Mouse (Mus musculus) heart, adult 8-10 months (tissue): ENCODE results near the gene Raf1. TPM values are rescaled to one million over a fixed set of nuclear protein-coding genes. Genes with fewer than 3 reads are reported as not detected.

Source experiments
- DNase-seq: peaks from one replicate; pipeline ENCODE4 v3.0.0; 2022; ENCODE audit warnings: low spot score
- total RNA-seq, 4 experiments: library from RNA; stranded (reverse); gene quantifications; 2 replicates each; pipeline ENCODE4 v1.2.4; 2022

Raf1 gene
- total RNA-seq, 4 experiments from 2014 or later = 97.6 to 104 (median 102) TPM

DNA sequence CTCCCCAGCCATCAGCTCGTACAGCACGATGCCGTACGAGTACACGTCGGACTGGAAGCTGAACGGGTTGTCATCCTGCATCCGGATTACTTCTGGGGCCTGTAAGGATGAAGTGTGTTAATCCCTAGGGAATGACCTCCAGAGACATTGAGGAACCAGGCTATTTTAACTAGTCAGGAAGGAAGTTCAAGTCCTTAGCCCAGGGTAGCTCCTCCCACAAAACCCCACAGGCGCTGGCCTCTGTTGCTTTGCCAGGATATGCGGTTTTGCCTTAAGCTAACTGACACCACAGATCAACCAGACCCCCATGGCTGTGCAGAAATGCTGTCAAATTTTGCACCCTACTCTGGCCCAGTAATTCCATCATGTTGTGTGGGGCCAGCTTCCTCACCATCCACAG is 56.6 kb downstream of the Raf1 start:
- DNase-seq = peak; percentile 46

DNA sequence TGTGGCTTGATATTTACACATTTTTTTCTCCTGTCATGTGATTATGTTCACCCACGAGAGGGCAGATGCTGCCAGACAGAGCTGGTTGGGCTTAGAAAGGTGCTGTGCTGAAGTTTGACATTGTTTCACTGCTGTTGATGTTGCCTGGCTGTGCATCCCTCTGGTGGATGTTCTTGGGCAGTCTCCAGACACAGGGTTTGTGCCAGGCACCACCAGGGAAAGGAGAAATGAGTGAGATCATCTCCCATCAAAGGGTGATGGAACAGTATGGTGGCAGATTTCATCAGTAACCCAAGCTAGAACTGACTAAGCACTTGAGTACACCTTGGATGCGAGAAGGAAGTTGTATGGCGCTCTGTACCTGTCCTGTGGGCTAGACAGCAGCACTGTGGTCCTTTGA is 60.5 kb downstream of the Raf1 start:
- DNase-seq = no peak

DNA sequence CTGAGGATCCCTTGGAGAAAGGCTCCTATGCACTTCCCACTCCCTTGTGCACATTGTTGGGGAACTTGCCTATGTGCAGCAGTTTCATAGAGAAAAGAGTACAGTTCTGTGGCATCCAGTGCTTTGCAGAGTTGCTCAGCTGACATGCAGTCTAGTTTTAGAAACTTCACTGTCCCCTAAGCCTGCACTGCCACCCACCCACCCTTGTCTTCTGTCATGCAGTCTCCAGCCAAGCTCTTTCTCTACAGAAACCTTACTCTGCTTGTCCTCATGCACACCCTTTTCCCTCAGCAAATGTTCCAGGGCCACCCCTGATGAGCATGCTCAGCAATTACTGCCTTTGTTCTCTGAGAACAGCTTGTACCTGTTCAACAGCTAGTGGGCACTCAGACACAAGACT is 62.6 kb downstream of the Raf1 start:
- no peak for DNase-seq

DNA sequence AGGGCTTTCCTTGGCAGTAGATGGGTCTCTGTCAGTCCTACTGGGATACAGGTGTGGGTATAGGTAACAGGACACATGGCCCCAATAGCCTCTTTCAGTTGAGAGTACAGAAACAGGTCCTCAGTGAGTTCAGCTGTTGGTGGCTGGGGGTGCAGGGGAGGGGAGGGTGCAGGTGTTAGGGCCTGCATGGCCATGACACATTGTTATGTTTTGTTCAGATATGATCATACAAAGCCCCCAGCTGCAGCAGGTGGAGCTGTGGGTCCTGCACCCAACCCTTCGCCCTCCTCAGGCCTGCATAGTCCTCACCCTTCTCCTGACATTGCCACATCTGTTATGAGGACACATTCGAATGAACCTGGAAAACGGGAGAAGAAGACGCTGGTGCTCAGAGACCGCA is 66.1 kb downstream of the Raf1 start:
- no peak for DNase-seq

DNA sequence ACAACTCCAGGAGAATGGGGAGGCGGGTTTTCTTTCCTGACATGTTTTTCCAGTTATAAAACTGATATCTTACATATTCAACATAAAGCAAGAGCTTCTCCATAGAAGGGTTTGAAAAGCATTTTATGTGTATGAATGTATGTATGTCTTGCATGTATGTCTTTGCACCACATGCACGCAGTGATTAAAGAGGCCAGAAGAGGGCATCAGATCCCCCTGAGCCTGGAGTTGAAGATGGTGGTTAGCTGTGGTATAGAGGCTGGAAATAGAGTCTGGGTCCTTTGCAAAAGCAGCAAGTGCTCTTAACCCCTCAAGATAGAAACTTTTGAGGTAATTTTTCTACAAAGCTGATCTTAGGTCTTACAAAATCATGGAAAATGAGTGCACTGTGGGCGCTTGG is 67.3 kb downstream of the Raf1 start:
- no peak for DNase-seq

DNA sequence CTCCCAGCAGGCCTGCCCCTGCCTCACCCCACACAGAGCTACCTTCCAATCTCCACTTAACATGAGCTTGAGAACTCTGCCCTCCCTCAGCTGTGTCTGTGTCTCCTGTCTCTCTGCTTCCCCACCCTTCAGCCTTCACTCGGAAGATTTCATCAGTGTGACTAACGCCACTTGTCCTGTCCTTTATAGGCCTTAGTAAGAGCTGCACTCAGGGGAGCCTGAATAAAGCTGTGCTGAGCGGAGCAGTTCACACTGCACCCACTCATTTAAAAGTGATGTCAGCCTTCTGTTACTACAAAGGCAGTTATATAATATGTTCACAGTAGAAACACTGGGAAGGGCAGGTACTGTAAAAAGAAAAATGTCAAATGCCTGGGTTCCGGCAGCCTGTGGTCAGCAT is 69.0 kb downstream of the Raf1 start:
- DNase-seq = no peak

DNA sequence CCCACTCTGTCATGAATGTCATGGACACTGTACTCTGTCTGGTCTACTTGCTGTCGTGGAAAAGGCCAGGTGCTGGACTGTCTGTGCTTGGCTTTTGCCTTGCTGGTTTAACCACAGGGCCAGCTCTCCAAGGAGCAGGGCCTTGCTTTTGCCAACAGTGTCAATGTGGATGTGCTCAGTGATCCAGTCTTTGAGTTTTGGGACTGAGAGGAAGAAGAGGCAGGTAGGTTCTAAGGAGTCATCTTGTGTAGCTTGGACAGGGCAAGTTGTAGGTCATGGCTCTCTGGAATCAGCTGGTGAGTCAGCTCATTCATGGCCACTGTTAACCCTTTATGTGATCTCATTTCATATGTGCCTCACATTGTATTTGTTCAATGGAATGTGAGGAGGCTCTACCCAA is 70.0 kb downstream of the Raf1 start:
- no peak for DNase-seq

DNA sequence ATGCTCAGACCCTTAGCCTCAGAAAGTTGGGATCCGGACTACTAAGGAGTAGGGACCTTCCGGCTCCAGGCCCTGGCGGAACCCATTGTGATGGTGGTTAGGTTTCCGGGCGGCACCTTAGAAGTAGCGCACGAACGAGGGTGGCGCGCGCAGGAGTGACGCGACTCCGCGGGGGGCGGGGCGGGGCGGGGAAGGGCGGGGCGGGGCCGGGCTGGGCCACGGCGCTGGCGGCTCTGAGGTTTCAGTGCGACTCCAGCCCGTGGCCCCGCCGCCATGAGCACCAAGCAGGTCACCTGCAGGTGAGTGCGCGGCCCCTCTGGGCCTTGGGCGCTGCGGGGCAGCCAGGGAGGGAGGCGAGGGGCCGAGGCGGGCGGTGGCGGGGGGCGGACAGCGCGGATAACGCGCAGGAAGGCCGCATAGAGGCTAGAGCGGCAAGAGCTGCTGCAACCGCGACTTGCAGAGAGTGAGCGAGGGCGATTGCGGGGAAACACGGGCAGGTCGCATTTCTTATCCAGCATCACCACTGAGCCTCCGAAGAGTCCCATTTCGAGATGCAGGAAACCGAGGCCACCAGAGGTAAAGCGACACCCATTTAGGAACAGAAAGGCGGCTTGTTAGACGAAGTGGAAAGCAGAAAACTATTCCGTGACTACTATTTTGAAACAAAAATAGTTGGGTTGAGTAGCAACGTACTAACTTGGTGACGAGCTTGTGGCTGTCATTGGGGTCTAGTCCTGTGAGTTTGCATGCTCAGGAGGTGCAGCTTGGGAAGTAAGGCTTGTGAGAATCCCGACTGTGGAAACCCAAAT is 74.5 kb downstream of the Raf1 start, which contains the start of gene Mkrn2:
TSS of gene Mkrn2 (plus strand) at position 188 of the 809 bp plus-strand sequence.
- peak; percentile 74 for DNase-seq

DNA sequence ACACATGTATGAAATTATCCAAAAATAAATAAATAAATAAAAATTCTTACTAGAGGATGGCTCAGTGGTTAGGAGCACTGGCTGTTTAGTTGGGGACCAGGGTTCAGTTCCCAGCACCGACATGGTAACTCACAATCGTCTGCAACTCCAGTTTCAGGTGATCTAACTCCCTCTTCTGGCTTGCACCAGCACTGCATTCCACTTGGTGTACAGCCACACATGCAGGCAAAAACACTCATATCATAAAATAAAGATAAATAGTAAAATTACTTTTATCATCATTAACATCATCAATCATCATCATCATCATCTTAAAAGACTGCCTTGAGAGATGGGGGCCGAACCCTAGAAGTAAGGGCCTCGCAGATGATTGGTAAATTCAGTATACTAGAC is 75.1 kb downstream of the Raf1 start:
- DNase-seq = no peak

DNA sequence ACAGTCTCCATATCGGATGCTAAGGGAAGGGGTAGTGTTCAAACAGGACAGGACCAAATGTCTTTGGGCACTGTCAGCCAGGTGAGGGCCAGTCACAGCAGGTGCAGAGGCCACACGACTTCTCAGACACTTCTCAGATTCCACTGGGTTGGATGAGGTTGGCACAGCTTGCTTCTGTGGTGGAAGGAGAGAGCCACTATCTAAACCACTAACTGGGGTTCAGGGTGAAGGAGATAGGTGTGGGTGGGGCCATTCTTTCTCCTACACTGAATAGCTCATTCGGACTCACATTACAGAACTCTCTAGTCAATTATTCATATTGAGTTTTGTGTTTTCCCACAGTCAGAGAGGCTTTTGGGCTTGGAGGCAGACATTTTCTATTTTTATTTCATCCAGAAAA is 80.8 kb downstream of the Raf1 start:
- no peak for DNase-seq

DNA sequence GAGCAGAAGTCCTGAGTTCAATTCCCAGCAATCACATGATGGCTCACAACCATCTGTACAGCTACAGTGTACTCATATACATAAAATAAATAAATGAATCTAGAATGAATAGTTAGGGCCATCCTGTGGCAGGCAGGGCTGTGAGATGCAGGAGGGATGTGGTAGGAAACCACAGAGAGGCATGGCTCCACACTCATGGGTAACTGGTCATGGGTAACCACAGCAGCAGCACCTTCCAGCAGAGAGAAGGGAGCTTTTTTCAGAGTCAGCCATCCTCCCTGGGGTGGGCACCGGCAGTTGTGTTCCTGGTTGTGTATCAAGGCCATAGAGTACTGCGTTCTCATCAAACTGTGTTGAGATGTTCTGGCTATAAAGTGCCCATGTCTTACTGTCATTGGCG is 82.0 kb downstream of the Raf1 start:
- DNase-seq = no peak

DNA sequence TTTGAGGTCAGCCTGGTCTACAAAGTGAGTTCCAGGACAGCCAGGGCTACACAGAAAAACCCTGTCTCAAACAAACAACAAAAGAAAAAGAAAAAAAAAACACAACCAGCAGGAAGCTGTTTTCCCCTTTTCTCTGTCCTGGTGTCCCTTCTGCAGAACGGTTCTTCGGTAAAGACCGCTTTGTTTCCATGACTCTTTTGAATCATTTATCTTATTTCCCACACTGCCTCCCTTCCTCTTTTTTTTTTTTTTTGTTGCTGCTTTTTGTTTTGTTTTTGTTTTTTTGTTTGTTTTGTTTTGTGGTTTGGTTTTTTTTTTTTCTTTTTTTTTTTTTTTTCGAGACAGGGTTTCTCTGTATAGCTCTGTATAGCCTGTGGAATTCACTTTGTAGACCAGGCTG is 83.2 kb downstream of the Raf1 start:
- no peak for DNase-seq

DNA sequence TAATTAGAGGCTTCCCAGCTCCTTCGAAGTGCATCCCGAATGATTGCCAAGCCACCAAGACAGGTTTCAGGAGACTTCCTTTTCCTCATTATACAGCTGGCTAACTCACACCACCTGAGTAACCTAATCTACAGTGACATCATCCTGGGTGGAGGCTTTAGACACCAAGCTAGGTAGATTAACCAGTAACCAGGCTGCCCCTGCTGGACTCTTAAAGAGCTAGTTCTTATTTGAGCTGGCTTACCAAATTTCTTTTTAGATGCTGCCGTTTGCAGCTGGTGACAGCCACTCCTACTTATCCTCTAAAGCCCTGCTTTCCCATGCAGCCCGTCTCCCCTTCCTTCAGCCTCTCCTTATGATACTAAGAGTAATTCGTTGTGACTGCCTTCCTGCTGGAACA is 84.0 kb downstream of the Raf1 start, which contains the start of gene Mkrn2os:
TSS of gene Mkrn2os (minus strand) at position 119 of the 400 bp plus-strand sequence.
- no peak for DNase-seq

DNA sequence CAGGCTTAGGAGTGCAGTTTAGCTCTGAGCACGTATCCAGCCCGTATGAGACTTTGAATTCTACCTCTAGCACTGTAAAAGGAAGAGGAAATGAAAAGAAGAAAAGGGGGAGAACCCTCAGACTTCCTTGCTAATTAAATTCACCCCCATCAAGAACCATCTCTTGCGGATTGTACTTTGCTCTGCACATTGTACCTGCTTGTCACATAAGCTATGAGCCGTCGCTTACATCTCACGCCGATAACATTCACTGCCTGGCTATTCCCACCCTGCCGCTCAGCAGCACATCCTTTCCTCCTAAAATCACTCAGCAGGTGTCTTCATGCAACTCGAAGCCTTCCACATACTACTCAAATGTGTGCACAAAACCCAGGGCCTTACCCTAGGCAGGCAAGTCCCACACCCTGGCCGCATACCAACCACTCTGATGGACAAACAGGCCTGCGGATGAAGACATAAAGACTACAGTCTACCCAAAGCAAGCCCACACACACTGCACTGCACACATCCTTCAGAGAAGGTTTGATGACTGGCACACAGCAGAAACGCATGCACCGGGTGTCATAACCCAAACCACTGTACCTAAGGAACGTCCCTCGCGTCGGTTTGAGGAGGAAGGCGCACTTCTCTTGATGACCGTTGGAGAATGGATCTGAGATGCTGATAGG is 84.6 kb downstream of the Raf1 start:
- no peak for DNase-seq

DNA sequence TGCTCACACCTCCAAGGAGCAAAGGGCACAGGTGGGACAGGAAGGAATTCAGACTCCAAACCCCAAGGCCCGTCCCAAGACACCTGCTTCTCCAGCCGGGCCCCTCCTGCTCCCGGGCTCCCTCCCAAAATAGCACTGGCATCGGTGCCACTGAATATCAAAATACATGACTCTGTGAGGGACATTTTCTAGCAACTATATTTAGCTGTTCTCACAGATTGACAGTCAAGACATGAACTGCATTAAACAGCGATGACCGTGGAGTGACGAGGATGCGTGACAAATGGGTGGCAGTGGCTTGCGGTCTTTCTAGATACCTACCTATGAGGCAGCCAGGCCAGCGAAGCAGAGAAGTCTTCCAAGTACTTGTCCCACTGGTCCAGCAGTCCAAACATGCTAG is 90.1 kb downstream of the Raf1 start:
- peak; percentile 36 for DNase-seq

DNA sequence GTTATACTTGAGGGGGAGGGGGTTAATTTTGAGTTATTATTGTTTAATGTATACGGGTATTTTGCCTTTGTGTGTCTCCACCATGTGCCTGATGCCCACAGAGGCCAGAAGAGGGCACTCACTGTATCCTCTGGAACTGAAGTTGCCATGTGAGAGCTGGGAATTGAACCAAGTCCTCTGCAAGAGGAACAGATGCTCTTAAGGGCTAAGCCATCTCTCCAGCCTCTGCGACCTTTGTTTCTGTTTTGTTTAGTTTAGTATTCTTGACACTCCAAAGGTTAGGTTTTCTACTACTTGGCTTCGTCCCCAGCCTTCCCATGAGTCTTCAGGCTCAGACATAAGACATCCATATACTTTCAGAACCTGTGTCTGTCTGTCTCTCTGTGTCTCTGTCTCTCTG is 92.3 kb downstream of the Raf1 start:
- no peak for DNase-seq

DNA sequence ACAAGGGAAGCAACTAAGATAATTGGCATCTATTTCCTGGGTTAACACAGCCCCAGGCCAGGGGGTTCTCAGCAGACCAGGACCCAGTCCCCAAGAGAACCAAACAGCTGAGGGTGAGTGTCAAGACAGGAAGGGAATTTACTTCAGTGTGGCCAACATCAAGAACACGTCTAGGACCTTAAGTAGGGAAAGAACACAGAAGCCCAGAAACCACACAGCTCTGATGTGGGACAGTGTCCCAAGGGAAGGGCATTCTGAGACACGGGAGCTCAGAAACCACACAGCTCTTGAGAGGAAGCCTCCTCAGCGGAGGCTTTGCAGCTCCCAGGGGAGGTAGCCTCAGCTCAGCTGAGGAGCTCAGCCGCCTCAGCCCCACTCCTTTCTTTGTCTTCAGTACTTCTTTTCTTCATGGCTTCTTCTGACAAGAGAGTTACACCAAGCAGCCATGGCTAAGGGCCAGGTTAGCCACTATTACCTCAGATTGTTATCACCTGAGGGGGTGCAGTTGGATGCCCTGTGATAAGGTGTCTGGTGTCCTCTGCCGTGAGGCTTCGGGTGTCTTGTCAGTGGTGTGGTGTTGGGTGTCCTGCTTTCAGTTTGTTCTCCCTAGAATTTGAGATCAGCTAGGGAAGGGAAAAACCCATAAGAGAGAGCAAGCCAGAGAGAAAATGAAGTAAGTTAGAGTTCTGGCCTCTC is 92.9 kb downstream of the Raf1 start:
- no peak for DNase-seq

DNA sequence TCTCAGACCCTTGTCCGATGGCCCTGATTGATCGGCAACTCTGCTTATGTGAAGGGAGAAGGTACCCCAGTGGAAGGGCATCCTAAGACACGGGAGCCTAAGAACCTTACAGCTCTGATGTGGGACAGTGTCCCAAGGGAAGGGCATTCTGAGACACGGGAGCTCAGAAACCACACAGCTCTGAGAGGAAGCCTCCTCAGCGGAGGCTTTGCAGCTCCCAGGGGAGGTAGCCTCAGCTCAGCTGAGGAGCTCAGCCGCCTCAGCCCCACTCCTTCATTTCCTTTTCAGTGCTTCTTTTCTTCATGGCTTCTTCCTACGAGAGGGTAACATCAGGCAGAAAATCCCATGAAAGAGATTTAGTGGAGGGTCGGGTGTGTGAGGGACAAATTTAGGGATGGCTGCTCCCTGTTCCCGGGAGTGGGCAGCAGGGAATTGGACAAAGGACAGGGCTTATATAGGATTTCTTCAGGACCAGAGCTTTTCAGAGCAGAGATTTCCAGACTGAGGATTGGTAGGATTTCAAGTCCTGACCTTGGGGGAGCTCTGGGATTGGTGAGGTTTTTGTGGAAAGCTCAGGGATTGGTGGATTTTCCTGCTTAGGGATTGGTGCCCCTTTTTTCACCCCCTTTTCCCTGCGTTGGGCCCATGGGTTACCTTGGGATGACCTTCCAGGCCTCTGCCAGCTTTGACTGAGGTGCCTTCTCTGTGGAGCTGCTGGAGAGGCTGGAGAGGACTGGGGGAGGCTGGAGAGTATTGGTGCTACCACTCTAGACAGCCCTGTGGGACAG is 93.9 kb downstream of the Raf1 start:
- no peak for DNase-seq

DNA sequence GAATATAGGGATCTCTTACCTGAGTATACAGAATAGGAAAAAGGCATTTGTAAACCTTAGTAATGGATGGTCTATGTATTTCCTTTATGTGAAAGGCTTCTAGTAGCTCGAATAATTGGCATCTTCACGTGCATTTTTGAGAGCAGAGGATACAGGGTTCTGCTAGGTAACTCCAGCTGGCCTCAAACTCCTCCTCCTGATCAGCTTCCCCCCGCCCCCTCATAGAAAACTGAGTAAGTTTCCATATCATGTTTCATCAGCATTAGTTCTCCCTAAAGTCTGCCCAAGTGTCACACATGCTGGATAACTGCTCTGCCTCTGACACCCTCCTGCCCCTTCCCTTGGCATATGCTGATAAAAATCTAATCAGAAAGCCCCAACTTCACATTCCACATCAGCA is 95.6 kb downstream of the Raf1 start:
- DNase-seq = no peak

DNA sequence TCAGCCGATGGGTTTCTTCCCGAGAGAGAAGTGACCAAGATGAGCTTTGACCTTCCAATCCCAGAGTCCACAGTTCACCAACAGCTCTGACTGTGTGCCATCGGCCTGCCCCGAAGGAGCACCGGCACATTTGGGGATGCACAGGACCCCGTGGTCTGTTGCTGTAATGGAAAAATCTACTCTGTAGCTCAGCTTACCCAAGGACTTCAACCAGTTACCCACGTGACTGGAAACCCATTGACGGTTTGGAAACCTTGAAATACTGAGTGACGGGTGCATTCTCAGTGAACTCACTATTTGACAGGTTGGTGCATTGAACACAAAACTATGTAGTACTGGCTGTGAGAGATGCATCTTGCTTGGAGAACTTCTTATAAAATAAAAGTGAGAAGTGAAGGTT is 98.5 kb downstream of the Raf1 start:
- no peak for DNase-seq

DNA sequence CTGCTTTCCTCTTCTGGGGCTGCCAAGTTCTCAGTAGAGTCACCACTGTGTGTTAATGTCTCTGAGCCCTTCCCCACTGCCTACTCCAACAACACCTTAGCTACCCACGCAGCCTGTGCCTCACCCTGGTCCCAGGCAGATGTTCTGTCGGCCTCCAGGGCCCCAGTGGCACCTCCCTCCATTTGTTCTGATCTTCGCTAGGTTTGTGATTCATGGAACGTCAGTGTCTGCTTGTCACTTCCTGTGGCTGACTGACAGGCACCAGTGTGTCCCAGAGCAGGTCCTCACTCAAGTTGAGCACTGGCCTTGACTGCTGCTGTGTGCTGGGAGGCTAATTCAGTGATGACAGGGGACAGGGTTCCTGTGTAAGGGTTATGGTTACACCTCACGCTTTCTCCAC is 99.0 kb downstream of the Raf1 start:
- DNase-seq = no peak

DNA sequence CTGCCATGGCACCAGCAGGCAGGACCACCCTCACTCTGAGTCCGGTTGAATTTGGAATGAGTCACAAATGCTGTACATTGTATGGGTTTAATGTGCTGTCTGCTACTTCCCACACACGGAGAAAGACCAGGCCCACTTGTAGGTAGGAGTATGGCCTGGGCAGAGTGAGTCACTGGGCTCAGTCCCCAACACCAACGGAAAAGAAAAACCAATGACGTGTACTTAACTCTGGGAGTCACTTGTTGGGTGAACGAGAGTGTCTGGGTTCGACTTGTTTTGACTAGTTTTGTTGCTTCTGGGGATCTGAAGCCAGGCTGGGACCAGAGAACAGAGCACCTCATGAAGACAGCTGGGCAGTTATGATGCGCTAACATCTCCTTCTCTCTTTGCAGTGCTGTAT is 102.3 kb downstream of the Raf1 start:
- DNase-seq = no peak
